Mouse (Mus musculus): ENCODE measurements around the gene Fam196b. TPM values are rescaled to one million over a fixed set of nuclear protein-coding genes. Genes with fewer than 3 reads are reported as not detected.

Fam196b gene
- polyA plus RNA-seq, 1 experiment, result 0.75 TPM

DNA sequence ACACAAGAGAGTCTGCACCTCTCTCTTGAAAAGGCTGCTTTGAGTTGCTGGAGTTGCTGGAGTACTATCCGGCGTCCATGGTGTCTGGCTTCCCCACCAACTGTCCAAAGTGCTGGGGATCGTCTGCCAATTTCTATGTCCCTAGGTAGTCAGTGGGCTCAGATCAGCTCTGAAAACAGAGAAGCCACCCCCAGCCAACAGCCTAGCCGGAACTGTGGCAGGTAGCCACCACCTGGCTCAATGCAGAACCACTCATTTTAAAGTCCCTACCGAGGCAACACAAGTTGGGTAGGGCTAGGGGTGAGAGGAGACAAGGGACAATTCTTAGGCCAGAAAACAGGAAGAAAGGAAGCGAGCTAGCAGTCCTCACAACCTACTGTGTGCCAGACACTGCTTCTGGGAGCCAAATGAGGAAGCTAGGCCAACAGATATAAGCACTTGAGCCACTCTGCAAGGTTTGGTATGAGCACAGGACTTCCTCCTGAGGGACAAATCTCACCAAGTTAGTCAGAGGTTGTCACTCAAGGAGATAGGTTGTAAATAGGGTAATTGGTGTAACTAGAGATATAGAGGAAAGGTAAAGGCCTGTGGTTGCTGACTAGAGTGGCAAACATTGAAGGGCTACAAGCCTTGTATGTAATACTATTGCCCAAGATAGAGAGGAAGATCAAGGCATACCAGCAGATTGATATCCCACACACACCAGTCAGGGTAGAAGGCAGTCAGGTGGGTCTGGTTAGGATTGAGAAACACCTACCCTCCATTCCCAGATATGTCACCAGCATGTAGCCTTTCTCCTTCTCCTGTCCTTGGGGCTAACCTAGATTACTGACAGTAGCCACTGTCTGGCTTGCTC is 74.9 kb downstream of the Fam196b start:
- no peak overlapping the region for H3K4me3 ChIP-seq (ENCODE audit: insufficient read depth, low read length)
- H3K4me1 ChIP-seq (ENCODE audit: control insufficient read depth, insufficient read depth, low read length), result no peaks in the 10 kb centered on the region
- no peak for TF ChIP-seq POLR2A (IDR thresholded peaks at IDR 0.05; ENCODE audit: extremely low read depth, insufficient read depth, low read length)
- no peak for TF ChIP-seq CTCF (IDR thresholded peaks at IDR 0.05; ENCODE audit: extremely low read depth, insufficient read depth, low read length)
- no peak overlapping the region for H3K27ac ChIP-seq (ENCODE audit: insufficient read depth, low read length)

DNA sequence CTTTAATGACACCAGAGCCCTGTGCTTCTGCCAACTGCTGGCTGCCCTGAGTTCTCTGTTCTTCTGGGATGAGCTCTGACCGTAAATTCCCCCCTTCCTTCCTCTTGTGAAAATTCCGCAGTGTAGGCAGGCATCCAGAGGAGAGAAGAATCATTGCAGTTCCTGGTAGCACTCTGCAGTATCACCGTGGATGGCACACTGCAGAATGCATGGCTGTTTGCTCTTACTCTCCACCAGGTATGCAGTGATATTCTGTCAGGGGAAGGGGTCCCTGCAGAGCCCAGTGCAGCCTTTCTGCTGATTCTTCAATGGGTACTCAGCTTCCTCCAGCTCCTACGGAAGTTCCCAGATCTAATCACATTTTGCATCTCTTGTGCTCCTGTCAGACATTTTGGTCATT is 77.5 kb downstream of the Fam196b start:
- H3K4me3 ChIP-seq (ENCODE audit: insufficient read depth, low read length), result no peak overlapping the region
- no peak overlapping the region for H3K27ac ChIP-seq (ENCODE audit: insufficient read depth, low read length)
- TF ChIP-seq CTCF (IDR thresholded peaks at IDR 0.05; ENCODE audit: extremely low read depth, insufficient read depth, low read length) (no peak), POLR2A (IDR thresholded peaks at IDR 0.05; ENCODE audit: extremely low read depth, insufficient read depth, low read length) (no peak)
- H3K4me1 ChIP-seq (ENCODE audit: control insufficient read depth, insufficient read depth, low read length), result no peaks in the 10 kb centered on the region

DNA sequence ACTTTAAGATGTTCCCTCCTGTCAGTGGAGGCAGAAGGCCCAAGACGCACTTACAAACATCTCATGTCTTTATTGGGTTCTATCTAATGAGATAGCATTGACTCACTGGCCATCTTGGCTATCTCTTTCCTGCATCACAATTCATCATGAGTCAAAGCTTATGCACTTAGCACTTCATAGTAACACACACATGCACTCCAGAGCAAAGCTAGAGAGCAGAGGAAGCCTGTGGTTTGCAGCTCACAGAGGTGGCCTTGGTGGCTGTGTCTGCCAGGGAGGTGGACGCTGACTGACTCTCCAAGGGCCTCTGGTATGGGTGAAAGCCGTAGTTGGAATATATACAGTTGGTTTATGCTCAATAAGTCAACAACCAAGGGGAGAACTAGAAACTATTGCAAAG is 81.2 kb downstream of the Fam196b start:
- no peak overlapping the region for H3K4me3 ChIP-seq (ENCODE audit: insufficient read depth, low read length)
- H3K4me1 ChIP-seq (ENCODE audit: control insufficient read depth, insufficient read depth, low read length), result no peaks in the 10 kb centered on the region
- TF ChIP-seq POLR2A (IDR thresholded peaks at IDR 0.05; ENCODE audit: extremely low read depth, insufficient read depth, low read length) (no peak), CTCF (IDR thresholded peaks at IDR 0.05; ENCODE audit: extremely low read depth, insufficient read depth, low read length) (no peak)
- no peak overlapping the region for H3K27ac ChIP-seq (ENCODE audit: insufficient read depth, low read length)

DNA sequence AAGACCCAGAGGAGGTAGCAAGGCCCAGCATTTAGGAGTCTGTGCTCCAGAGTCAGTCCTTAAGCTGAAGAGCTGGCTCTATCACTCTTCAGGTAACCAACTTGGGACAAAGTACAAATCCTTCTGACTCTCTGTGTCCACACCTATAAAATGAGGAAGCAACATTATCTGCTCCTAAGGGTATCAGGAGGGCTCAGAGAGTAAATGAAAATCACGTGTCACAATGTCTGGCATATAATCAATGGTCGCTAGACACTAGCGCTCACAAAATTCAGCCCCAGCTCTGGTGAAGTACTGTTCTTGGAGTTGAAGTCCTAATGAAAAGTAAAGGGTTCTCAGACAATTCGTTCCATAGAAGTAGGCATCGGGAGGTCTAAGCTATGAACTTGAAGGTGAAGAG is 83.0 kb downstream of the Fam196b start:
- TF ChIP-seq POLR2A (IDR thresholded peaks at IDR 0.05; ENCODE audit: extremely low read depth, insufficient read depth, low read length), result no peak
- no peak for TF ChIP-seq CTCF (IDR thresholded peaks at IDR 0.05; ENCODE audit: extremely low read depth, insufficient read depth, low read length)
- H3K27ac ChIP-seq (ENCODE audit: insufficient read depth, low read length), result no peak overlapping the region

DNA sequence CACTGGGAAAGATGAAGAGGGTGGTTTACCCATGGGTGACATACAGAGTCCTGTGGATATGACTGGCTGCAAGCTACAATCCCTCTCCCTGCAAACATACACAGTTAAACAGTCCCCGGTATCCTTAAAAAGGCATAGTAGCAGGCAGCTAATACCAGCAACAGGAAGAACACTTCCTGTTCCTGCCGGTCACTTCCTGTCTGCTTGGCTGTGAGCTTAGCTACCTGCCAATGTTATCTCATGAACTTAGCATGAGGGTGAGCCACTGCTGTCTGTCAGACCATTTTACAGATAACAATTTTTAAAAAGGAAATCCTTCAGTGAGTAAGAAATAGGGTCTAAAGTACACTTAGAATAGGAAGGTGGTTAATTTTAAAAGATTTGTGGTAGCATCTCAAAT is 83.9 kb downstream of the Fam196b start:
- Histone ChIP-seq H3K4me1 (ENCODE audit: control insufficient read depth, insufficient read depth, low read length) (no peaks in the 10 kb centered on the region), H3K27ac (ENCODE audit: insufficient read depth, low read length) (no peak overlapping the region), H3K4me3 (ENCODE audit: insufficient read depth, low read length) (no peak overlapping the region)
- TF ChIP-seq CTCF (IDR thresholded peaks at IDR 0.05; ENCODE audit: extremely low read depth, insufficient read depth, low read length), result no peak
- no peak for TF ChIP-seq POLR2A (IDR thresholded peaks at IDR 0.05; ENCODE audit: extremely low read depth, insufficient read depth, low read length)

More for the DNA sequence above, 83.0 kb downstream of the Fam196b start:
- no peaks in the 10 kb centered on the region for H3K4me1 ChIP-seq (ENCODE audit: control insufficient read depth, insufficient read depth, low read length)
- H3K4me3 ChIP-seq (ENCODE audit: insufficient read depth, low read length), result no peak overlapping the region

DNA sequence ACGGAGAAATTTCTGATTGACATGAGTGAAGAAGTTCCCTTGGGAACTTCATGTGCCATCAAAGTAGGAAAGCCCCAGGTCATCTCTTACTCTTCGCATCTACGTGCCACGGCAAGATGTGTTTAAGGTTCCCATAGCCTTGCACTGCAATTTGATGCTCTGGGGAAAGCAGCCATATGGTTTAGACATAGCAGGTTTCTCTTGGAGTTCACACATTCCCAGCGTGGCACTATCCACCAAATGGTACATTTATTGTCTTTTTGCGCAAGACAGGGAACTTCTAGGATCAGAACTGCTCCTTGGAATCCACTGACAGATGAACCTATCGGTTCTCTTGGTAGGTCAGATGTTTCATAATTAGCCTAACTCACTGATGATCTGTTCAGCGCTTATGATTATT is 86.7 kb downstream of the Fam196b start:
- no peak overlapping the region for H3K27ac ChIP-seq (ENCODE audit: insufficient read depth, low read length)
- TF ChIP-seq CTCF (IDR thresholded peaks at IDR 0.05; ENCODE audit: extremely low read depth, insufficient read depth, low read length), result no peak
- no peak for TF ChIP-seq POLR2A (IDR thresholded peaks at IDR 0.05; ENCODE audit: extremely low read depth, insufficient read depth, low read length)

DNA sequence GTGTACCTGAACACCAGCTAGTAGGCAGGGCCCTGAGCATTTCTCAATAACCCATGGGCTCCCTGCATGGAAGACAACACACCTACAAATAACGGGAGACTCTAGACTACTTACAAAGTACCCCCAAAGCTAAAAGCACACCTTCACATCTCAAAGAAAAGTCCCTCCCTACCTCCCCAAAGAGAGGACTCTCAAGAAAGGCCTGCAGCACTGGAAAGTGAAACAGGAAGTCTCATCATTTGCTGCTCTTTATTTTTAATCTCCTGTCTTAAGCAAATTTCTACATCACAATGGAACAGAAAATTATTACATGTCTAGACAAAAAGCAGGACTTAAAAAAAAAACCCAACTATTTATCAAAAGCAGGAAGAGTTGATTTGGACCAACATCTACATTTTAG is 90.7 kb downstream of the Fam196b start:
- no peaks in the 10 kb centered on the region for H3K4me1 ChIP-seq (ENCODE audit: control insufficient read depth, insufficient read depth, low read length)
- TF ChIP-seq CTCF (IDR thresholded peaks at IDR 0.05; ENCODE audit: extremely low read depth, insufficient read depth, low read length) (no peak), POLR2A (IDR thresholded peaks at IDR 0.05; ENCODE audit: extremely low read depth, insufficient read depth, low read length) (no peak)
- no peak overlapping the region for H3K4me3 ChIP-seq (ENCODE audit: insufficient read depth, low read length)
- no peak overlapping the region for H3K27ac ChIP-seq (ENCODE audit: insufficient read depth, low read length)

More for the DNA sequence above, 86.7 kb downstream of the Fam196b start:
- no peaks in the 10 kb centered on the region for H3K4me1 ChIP-seq (ENCODE audit: control insufficient read depth, insufficient read depth, low read length)
- no peak overlapping the region for H3K4me3 ChIP-seq (ENCODE audit: insufficient read depth, low read length)

DNA sequence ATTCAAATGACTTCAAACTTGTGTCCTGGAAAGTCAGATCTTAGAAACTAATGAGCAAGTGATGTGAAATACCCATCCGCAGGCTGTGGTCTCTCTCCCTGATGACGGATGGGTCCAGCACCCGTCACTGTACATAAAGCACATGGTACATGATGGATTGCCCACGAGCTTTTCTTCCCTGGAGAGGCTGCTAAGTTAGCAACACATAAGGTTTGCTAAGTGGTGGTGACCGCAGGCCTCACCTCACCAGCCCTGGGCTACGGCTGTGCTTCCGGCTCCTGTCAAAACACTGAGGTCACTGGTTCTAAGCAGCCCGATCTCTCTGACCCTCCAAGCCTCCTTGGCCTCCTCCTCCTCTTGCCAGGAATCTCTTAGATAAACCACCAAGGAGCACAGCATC is 91.7 kb downstream of the Fam196b start:
- H3K4me1 ChIP-seq (ENCODE audit: control insufficient read depth, insufficient read depth, low read length), result no peaks in the 10 kb centered on the region
- H3K27ac ChIP-seq (ENCODE audit: insufficient read depth, low read length), result no peak overlapping the region
- H3K4me3 ChIP-seq (ENCODE audit: insufficient read depth, low read length), result no peak overlapping the region
- no peak for TF ChIP-seq POLR2A (IDR thresholded peaks at IDR 0.05; ENCODE audit: extremely low read depth, insufficient read depth, low read length)
- TF ChIP-seq CTCF (IDR thresholded peaks at IDR 0.05; ENCODE audit: extremely low read depth, insufficient read depth, low read length), result no peak

DNA sequence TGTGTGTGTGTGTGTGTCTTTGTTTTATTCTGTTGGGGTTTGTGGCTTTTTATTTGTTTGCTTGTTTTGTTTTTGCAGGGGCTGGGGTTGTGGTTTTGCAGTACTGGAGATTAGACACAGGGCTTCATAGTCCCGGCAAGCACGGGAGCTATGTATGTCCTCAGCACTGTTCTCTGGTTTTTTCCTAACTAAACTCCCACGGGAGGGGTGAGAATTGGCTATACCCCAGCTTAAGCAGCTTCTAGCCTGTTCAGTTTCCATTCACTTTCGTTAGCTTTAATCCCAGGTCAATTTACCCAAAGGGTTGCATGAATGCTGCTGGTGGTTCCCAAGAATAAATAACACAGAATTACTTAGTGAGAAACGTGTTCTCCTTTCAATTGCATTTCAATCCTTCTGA is 92.2 kb downstream of the Fam196b start:
- TF ChIP-seq POLR2A (IDR thresholded peaks at IDR 0.05; ENCODE audit: extremely low read depth, insufficient read depth, low read length), result no peak
- TF ChIP-seq CTCF (IDR thresholded peaks at IDR 0.05; ENCODE audit: extremely low read depth, insufficient read depth, low read length), result no peak
- Histone ChIP-seq H3K4me3 (ENCODE audit: insufficient read depth, low read length) (no peak overlapping the region), H3K4me1 (ENCODE audit: control insufficient read depth, insufficient read depth, low read length) (no peaks in the 10 kb centered on the region), H3K27ac (ENCODE audit: insufficient read depth, low read length) (no peak overlapping the region)
